Mouse (Mus musculus): ENCODE data around the gene Nacc1. TPM values are rescaled to one million over a fixed set of nuclear protein-coding genes. Genes with fewer than 3 reads are reported as not detected.

Gene Nacc1
- total RNA-seq, 2 experiments from 2014 or later, result 84.0 to 85.6 TPM

Other genes with a start within 250 kb of the Nacc1 start
- 10 to 100 TPM in 1 of 2 experiments, 1 to 10 TPM in 1; 9.5 to 12.5 TPM for gene Ier2, start 25.0 kb downstream of the Nacc1 start, total RNA-seq (2021)
- gene Trmt1, start 1.6 kb downstream of the Nacc1 start, total RNA-seq (2021), result 10 to 100 TPM; 82.9 to 97.3 TPM
- 1 to 10 TPM; 3.4 to 4.2 TPM for gene Lyl1, start 13.6 kb upstream of the Nacc1 start, total RNA-seq (2021)
- gene G430095P16Rik, start 35.1 kb upstream of the Nacc1 start, total RNA-seq (2021), result not detected
- gene Nfix, start 112.5 kb upstream of the Nacc1 start, total RNA-seq (2021), result 100 to 1,000 TPM; 519 to 562 TPM
- gene Dand5, start 135.0 kb upstream of the Nacc1 start, total RNA-seq (2021), result 1 to 10 TPM; 7.4 to 8.6 TPM
- 10 to 100 TPM; 19.4 to 20.4 TPM for gene Gadd45gip1, start 143.7 kb upstream of the Nacc1 start, total RNA-seq (2021)
- gene Rad23a, start 152.8 kb upstream of the Nacc1 start, total RNA-seq (2021), result 10 to 100 TPM; 59.4 to 64.8 TPM
- gene Calr, start 159.1 kb upstream of the Nacc1 start, total RNA-seq (2021), result 100 to 1,000 TPM; 453 to 590 TPM
- gene Farsa, start 169.1 kb upstream of the Nacc1 start, total RNA-seq (2021), result 10 to 100 TPM; 55.3 to 58.4 TPM
- gene Syce2, start 184.2 kb upstream of the Nacc1 start, total RNA-seq (2021), result 10 to 100 TPM; 21.4 to 24.5 TPM
- gene Gcdh, start 206.1 kb upstream of the Nacc1 start, total RNA-seq (2021), result 10 to 100 TPM; 35.0 to 35.6 TPM
- gene Klf1, start 214.1 kb upstream of the Nacc1 start, total RNA-seq (2021), result not detected
- gene Dnase2a, start 220.7 kb upstream of the Nacc1 start, total RNA-seq (2021), result 1 to 10 TPM; 4.0 TPM
- 100 to 1,000 TPM; 127 to 140 TPM for gene Mast1, start 249.5 kb upstream of the Nacc1 start, total RNA-seq (2021)